9 mouse cellular contexts compared by ENCODE assay signal in genomic region chr1:84881248-84882065, GRCm38 (mm10). TPM values are rescaled to one million over a fixed set of nuclear protein-coding genes. Genes with fewer than 3 reads are reported as not detected.
A peak's percentile ranks its signal among the peaks of the same experiment; 100 is the strongest.
DNase-seq lines count a peak whose midpoint lies in the region; ATAC-seq and TF ChIP-seq lines count a peak whose summit lies in the region.
"Had no signal": no experiment of that assay in that cellular context is flagged by ENCODE, and none has a peak within 500 bp of the region (broad histone marks: within the 10 kb centered on the region; RNA-seq: fewer than 3 reads in every experiment).

No protein-coding gene starts in this region.

- no peak overlapping the region for H3K4me2 ChIP-seq in kidney, postnatal 0 days (ENCODE audit: low read length)

- CTCF ChIA-PET in Patski (lab: Charles Lee), result interaction anchor here (0.7 to 1.6 kb wide), 4 partner anchors 12 to 148 kb away, joined by 3 to 4 read pairs (median 4); no protein-coding TSS in a partner anchor

- H3K4me1 ChIP-seq in kidney, postnatal 0 days (replicated peaks; ENCODE audit: insufficient read depth, low read length), result no peaks in the 10 kb centered on the region

- no peak overlapping the region for H3K9ac ChIP-seq in kidney, postnatal 0 days (ENCODE audit: low read depth, low read length)

- H3K27ac ChIP-seq in kidney, postnatal 0 days, result no peak overlapping the region

- peak; percentile 43 for TF ChIP-seq CTCF in kidney, postnatal 0 days (IDR thresholded peaks at IDR 0.05; ENCODE audit: low read depth)
- TF ChIP-seq CTCF in Patski (IDR thresholded peaks at IDR 0.05), result peak; percentile 89

- ATAC-seq in kidney, postnatal 0 days (replicated peaks; ENCODE audit: low FRiP score, low read depth), result 0 out of 2 replicates have a peak, but pooled peaks have one; percentile 67
- peak; percentile 95 for ATAC-seq in Patski

- POLR2A ChIA-PET in Patski (lab: Charles Lee), result interaction anchor here (0.8 kb wide), 1 partner anchor 42 kb away, joined by 4 read pairs; the partner anchor contains the start of genes Fbxo36 and Trip12

- no peak overlapping the region for H3K4me3 ChIP-seq in kidney, postnatal 0 days (replicated peaks; ENCODE audit: low read depth, low read length)

- no peaks in the 10 kb centered on the region for H3K27me3 ChIP-seq in kidney, postnatal 0 days (ENCODE audit: insufficient read depth, low read length)
- no peaks in the 10 kb centered on the region for H3K27me3 ChIP-seq in Patski

- no peaks in the 10 kb centered on the region for H3K9me3 ChIP-seq in kidney, postnatal 0 days (replicated peaks; ENCODE audit: low read length)

- no peak for DNase-seq in kidney, postnatal 0 days (ENCODE audit: low spot score)
- DNase-seq in kidney, postnatal 25 days, result no peak
- peak; percentile 29 for DNase-seq in A20 (ENCODE audit: low read depth, low spot score)
- peak; percentile 54 for DNase-seq in Patski (ENCODE audit: low read depth, low spot score)
- DNase-seq in layer of hippocampus, adult 8-10 months (ENCODE audit: low spot score in 2 of 2), result peak; percentile 23 to 62
- no peak for DNase-seq in neural tube, embryonic 10.5 days (ENCODE audit: extremely low spot score, low spot score)
- DNase-seq in spleen, postnatal 36 days (ENCODE audit: low spot score in 2 of 2), result no peak
- DNase-seq in gastrocnemius, adult 8-10 months (ENCODE audit: low spot score in 2 of 2), result no peak

- H3K36me3 ChIP-seq in kidney, postnatal 0 days (ENCODE audit: insufficient read depth, low read length), result no peaks in the 10 kb centered on the region

- 73% methylated on average over 11 of the region's 11 CpGs for WGBS in kidney, postnatal 0 days

- in situ Hi-C loops in Patski (cut with MboI; ENCODE audit: low pct_unique_long_range_greater_than_20kb), result loop anchor here (5.0 to 25.0 kb wide), 2 partner anchors 154 to 1144 kb away; no protein-coding TSS in a partner anchor

RNA-seq across cellular contexts. Expression of gene Trip12, which starts 41.1 kb away (rescaled TPM):
- polyA plus RNA-seq in kidney, postnatal 0 days (2015; fragmentation: Nextera tagmentation; extraction: Ambion mirVana), result 36.8 and 36.9 TPM in 2 replicates
- polyA plus RNA-seq in Patski (2021), result 159 TPM
- 100 to 1,000 TPM; 183 to 241 (median 215) TPM for total RNA-seq in layer of hippocampus, adult 8-10 months (2022)
- 100 to 1,000 TPM; 184 to 209 (median 202) TPM for total RNA-seq in gastrocnemius, adult 8-10 months (2022)

RNA-seq across cellular contexts. Expression of gene Fbxo36, which starts 41.8 kb away (rescaled TPM):
- 17.9 and 19.9 TPM in 2 replicates for polyA plus RNA-seq in kidney, postnatal 0 days (2015; fragmentation: Nextera tagmentation; extraction: Ambion mirVana)
- 4.1 TPM for polyA plus RNA-seq in Patski (2021)
- total RNA-seq in layer of hippocampus, adult 8-10 months (2022), result 1 to 10 TPM; 1.7 to 5.4 (median 3.5) TPM
- 1 to 10 TPM; 1.6 to 4.5 (median 3.0) TPM for total RNA-seq in gastrocnemius, adult 8-10 months (2022)

RNA-seq across cellular contexts. Expression of gene Slc16a14, which starts 53.5 kb away (rescaled TPM):
- 0.33 and 0.45 TPM in 2 replicates for polyA plus RNA-seq in kidney, postnatal 0 days (2015; fragmentation: Nextera tagmentation; extraction: Ambion mirVana)
- not detected for polyA plus RNA-seq in Patski (2021)
- total RNA-seq in layer of hippocampus, adult 8-10 months (2022), result 10 to 100 TPM; 12.7 to 15.3 (median 13.3) TPM
- total RNA-seq in gastrocnemius, adult 8-10 months (2022), result under 1 TPM in 2 of 4 experiments, not detected in 2; 0.07 to 0.15 TPM
- polyA plus RNA-seq: heart, embryonic 16.5 days had no signal

Comparison
In these comparisons a context has a peak if more than half of its experiments do, and no peak if none do; other contexts are left out.
1. DNase-seq: peak in A20 (single experiment), Patski (single experiment) and layer of hippocampus, adult 8-10 months (2 of 2); none in kidney, postnatal 0 days (single experiment), kidney, postnatal 25 days (0 of 2), neural tube, embryonic 10.5 days (single experiment), spleen, postnatal 36 days (0 of 2) and gastrocnemius, adult 8-10 months (0 of 2).
2. RNA of gene Slc16a14, which starts 53.5 kb away (total RNA-seq): 12.7 to 15.3 TPM in layer of hippocampus, adult 8-10 months; 0.07 to 0.15 TPM in gastrocnemius, adult 8-10 months; every median in the first group is over 10 times any median in the second.